Mouse (Mus musculus) cortical plate, adult 2 months (tissue): ENCODE data around the gene Kpna7.

Experiments
- CTCF ChIP-seq: fragments of 200-500 bp; IDR thresholded peaks from 2 replicates; pipeline ENCODE4 v1.5.1; 2011; ENCODE audit warnings: mild to moderate bottlenecking, control low read depth, low read length; ENCODE audit not compliant: insufficient read depth; ENCODE audit errors: extremely low read depth
- POLR2A ChIP-seq: fragments of 200-500 bp; IDR thresholded peaks from 2 replicates; pipeline ENCODE4 v1.6.1; 2011; ENCODE audit warnings: mild to moderate bottlenecking, low read length, control low read depth; ENCODE audit not compliant: insufficient read depth; ENCODE audit errors: extremely low read depth

DNA sequence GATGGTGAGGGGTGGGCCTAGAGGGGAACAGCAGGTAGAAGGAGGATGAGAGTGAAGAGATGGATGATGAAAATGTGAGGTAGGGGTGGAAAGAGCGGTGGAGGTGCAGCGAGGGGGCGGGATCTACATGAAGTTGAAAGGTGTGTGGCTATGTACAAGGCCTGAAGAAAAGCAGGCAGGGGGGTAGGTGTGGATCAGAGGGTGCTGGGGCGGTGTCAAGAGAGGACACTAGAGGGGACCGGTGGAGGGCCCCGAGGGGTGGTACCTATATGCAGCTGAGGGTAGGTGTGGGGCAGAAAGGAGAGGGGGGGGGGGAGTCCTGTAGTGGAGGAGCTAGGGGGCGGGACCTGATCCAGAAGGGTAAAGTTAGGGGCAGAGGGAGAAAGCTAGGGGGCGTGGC lies 119.4 kb downstream of the Kpna7 start:
- TF ChIP-seq CTCF, result no peak
- TF ChIP-seq POLR2A, result no peak
